Mouse (Mus musculus): Measurements from ENCODE around the gene Fat3. TPM values are rescaled to one million over a fixed set of nuclear protein-coding genes. Genes with fewer than 3 reads are reported as not detected.

The Fat3 gene
- polyA plus RNA-seq, 1 experiment from 2014 or later: 1.8 TPM

GRCm38 (mm10) chr9:16307789-16308188, 193.3 kb downstream of the Fat3 start:
- H3K9ac ChIP-seq (ENCODE audit: low read length): no peak overlapping the region
- ATAC-seq (ENCODE audit: insufficient number of reproducible peaks, insufficient read depth, low FRiP score, low read depth): no peak
- H3K27me3 ChIP-seq (ENCODE audit: control insufficient read depth, insufficient read depth, low read length): no peaks in the 10 kb centered on the region
- H3K36me3 ChIP-seq (ENCODE audit: control insufficient read depth, insufficient read depth, low read length): no peaks in the 10 kb centered on the region
- no peaks in the 10 kb centered on the region for H3K9me3 ChIP-seq (ENCODE audit: control insufficient read depth, low read length)
- peaks cover 8 to 23% of the 10 kb centered on the region in 2 experiments for H3K4me1 ChIP-seq (ENCODE audit: control insufficient read depth in 2 of 2, insufficient read depth in 2 of 2, low read length in 2 of 2)
- H3K4me3 ChIP-seq (ENCODE audit: control insufficient read depth in 1 of 2, insufficient read depth in 1 of 2, low read depth in 1 of 2, low read length in 2 of 2): no peak overlapping the region
- WGBS: 94% methylated on average over 1 of the region's 1 CpGs
- H3K4me2 ChIP-seq (ENCODE audit: low read length): no peak overlapping the region
- H3K27ac ChIP-seq (replicated peaks in 1 of 2; ENCODE audit: control insufficient read depth in 1 of 2, insufficient read depth in 1 of 2, low read depth in 2 of 2, low read length in 2 of 2): no peak overlapping the region

- H3K36me3 ChIP-seq (ENCODE audit: control insufficient read depth, insufficient read depth, low read length): no peaks in the 10 kb centered on the region
- no peak overlapping the region for H3K27ac ChIP-seq (replicated peaks in 1 of 2; ENCODE audit: control insufficient read depth in 1 of 2, insufficient read depth in 1 of 2, low read depth in 2 of 2, low read length in 2 of 2)
- H3K27me3 ChIP-seq (ENCODE audit: control insufficient read depth, insufficient read depth, low read length): no peaks in the 10 kb centered on the region
- ATAC-seq (ENCODE audit: insufficient number of reproducible peaks, insufficient read depth, low FRiP score, low read depth): no peak
- H3K4me2 ChIP-seq (ENCODE audit: low read length): no peak overlapping the region
- H3K9me3 ChIP-seq (ENCODE audit: control insufficient read depth, low read length): no peaks in the 10 kb centered on the region
- H3K4me1 ChIP-seq (ENCODE audit: control insufficient read depth in 2 of 2, insufficient read depth in 2 of 2, low read length in 2 of 2): peaks cover 5 to 24% of the 10 kb centered on the region in 2 experiments
- no peak overlapping the region for H3K9ac ChIP-seq (ENCODE audit: low read length)
- H3K4me3 ChIP-seq (ENCODE audit: control insufficient read depth in 1 of 2, insufficient read depth in 1 of 2, low read depth in 1 of 2, low read length in 2 of 2): no peak overlapping the region
Measured at GRCm38 (mm10) chr9:16306222-16306621, 194.9 kb downstream of the Fat3 start.

DNA sequence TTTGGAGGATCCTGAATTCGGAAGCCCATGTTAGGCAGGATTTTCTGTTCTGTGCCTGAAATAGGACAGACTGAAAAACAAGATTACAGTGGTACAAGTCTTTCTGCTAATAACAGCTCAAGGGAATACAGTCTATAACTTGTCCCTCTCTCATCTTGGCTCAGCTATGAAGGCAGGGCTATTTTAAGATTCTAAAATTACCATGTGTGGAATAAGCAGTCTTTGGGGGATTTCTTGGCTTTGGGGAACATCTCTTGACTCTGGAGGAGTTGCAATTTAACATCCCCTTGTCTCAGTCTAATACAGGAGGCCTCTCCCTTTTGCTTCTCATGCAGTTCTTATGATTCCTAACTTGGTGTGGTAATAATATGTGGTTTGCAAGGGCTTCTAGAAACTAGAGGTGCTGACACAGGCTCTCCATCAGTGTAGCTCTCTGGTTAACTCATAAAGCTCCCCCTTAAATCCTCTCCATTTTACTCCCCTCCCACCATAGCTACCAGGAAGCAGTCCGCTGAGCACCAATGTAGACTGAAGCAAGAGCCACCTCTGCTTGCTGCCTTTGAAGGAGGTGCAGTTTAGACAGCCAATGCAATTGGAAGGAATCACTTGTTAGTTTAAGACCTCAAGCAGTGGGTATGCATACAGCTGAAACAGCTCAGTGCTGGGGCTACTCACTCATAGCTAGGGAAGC, 195.5 kb downstream of the Fat3 start:
- H3K4me2 ChIP-seq (ENCODE audit: low read length): no peak overlapping the region
- ATAC-seq (ENCODE audit: insufficient number of reproducible peaks, insufficient read depth, low FRiP score, low read depth): no peak
- H3K36me3 ChIP-seq (ENCODE audit: control insufficient read depth, insufficient read depth, low read length): no peaks in the 10 kb centered on the region
- H3K9me3 ChIP-seq (ENCODE audit: control insufficient read depth, low read length): no peaks in the 10 kb centered on the region
- H3K9ac ChIP-seq (ENCODE audit: low read length): no peak overlapping the region
- H3K4me1 ChIP-seq (ENCODE audit: control insufficient read depth in 2 of 2, insufficient read depth in 2 of 2, low read length in 2 of 2): peaks cover 5 to 24% of the 10 kb centered on the region in 2 experiments
- no peaks in the 10 kb centered on the region for H3K27me3 ChIP-seq (ENCODE audit: control insufficient read depth, insufficient read depth, low read length)
- H3K27ac ChIP-seq (replicated peaks in 1 of 2; ENCODE audit: control insufficient read depth in 1 of 2, insufficient read depth in 1 of 2, low read depth in 2 of 2, low read length in 2 of 2): no peak overlapping the region
- H3K4me3 ChIP-seq (ENCODE audit: control insufficient read depth in 1 of 2, insufficient read depth in 1 of 2, low read depth in 1 of 2, low read length in 2 of 2): no peak overlapping the region
- WGBS: 69% methylated on average over 2 of the region's 2 CpGs

DNA sequence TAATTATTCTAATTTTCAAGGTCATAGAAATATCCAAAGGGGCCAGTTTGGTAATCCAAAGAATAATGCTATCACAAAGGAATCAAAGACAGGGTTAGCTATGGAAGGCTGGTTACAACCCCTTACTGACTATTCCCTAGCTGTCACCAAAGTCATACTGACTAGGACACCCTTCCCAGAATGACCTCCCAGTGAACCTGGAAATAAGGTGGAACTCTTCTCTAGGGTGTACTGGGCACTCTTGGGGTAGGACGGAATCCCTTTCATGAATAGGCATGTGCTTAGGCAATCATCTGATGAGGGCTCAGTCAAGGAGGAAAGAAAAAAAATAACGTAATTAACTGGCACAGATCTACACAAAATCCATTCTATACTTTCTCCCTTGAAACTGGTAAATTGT, 196.1 kb downstream of the Fat3 start:
- 54% methylated on average over 2 of the region's 2 CpGs for WGBS
- Histone ChIP-seq H3K4me1 (ENCODE audit: control insufficient read depth in 2 of 2, insufficient read depth in 2 of 2, low read length in 2 of 2) (peaks cover 5 to 20% of the 10 kb centered on the region in 2 experiments), H3K27ac (replicated peaks in 1 of 2; ENCODE audit: control insufficient read depth in 1 of 2, insufficient read depth in 1 of 2, low read depth in 2 of 2, low read length in 2 of 2) (no peak overlapping the region), H3K9me3 (ENCODE audit: control insufficient read depth, low read length) (no peaks in the 10 kb centered on the region), H3K9ac (ENCODE audit: low read length) (no peak overlapping the region), H3K4me2 (ENCODE audit: low read length) (no peak overlapping the region), H3K36me3 (ENCODE audit: control insufficient read depth, insufficient read depth, low read length) (no peaks in the 10 kb centered on the region), H3K27me3 (ENCODE audit: control insufficient read depth, insufficient read depth, low read length) (no peaks in the 10 kb centered on the region), H3K4me3 (ENCODE audit: control insufficient read depth in 1 of 2, insufficient read depth in 1 of 2, low read depth in 1 of 2, low read length in 2 of 2) (no peak overlapping the region)
- no peak for ATAC-seq (ENCODE audit: insufficient number of reproducible peaks, insufficient read depth, low FRiP score, low read depth)

DNA sequence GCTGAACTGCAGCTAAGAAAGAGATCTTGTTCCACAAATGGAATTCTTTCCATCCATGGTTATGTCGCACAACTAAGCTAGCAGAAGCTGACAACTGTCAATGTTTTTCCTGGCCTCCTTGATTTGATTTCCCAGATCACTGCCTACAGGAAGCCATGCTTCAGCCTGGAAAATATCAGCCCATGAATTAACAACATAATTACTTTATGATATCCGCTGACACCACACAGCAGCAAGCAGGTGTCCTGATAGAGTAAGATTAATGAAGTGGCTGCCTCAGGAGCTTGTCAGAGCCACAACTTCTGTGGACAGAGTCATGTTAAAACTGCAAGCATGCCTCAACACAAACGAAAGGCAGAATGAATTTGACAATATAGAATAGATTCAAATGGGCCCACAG, 198.6 kb downstream of the Fat3 start:
- WGBS: 16% methylated on average over 3 of the region's 3 CpGs
- Histone ChIP-seq H3K36me3 (ENCODE audit: control insufficient read depth, insufficient read depth, low read length) (no peaks in the 10 kb centered on the region), H3K9ac (ENCODE audit: low read length) (no peak overlapping the region), H3K27ac (replicated peaks in 1 of 2; ENCODE audit: control insufficient read depth in 1 of 2, insufficient read depth in 1 of 2, low read depth in 2 of 2, low read length in 2 of 2) (no peak overlapping the region; a peak in 1 of 4 replicates), H3K4me3 (ENCODE audit: control insufficient read depth in 1 of 2, insufficient read depth in 1 of 2, low read depth in 1 of 2, low read length in 2 of 2) (no peak overlapping the region), H3K4me1 (ENCODE audit: control insufficient read depth in 2 of 2, insufficient read depth in 2 of 2, low read length in 2 of 2) (peaks cover 5 to 20% of the 10 kb centered on the region in 2 experiments), H3K9me3 (ENCODE audit: control insufficient read depth, low read length) (no peaks in the 10 kb centered on the region), H3K4me2 (ENCODE audit: low read length) (no peak overlapping the region), H3K27me3 (ENCODE audit: control insufficient read depth, insufficient read depth, low read length) (no peaks in the 10 kb centered on the region)
- no peak for ATAC-seq (ENCODE audit: insufficient number of reproducible peaks, insufficient read depth, low FRiP score, low read depth)

- H3K4me3 ChIP-seq (ENCODE audit: control insufficient read depth in 1 of 2, insufficient read depth in 1 of 2, low read depth in 1 of 2, low read length in 2 of 2): no peak overlapping the region
- ATAC-seq (ENCODE audit: insufficient number of reproducible peaks, insufficient read depth, low FRiP score, low read depth): no peak
- no peak overlapping the region for H3K4me2 ChIP-seq (ENCODE audit: low read length)
- no peaks in the 10 kb centered on the region for H3K27me3 ChIP-seq (ENCODE audit: control insufficient read depth, insufficient read depth, low read length)
- H3K9me3 ChIP-seq (ENCODE audit: control insufficient read depth, low read length): no peaks in the 10 kb centered on the region
- H3K4me1 ChIP-seq (ENCODE audit: control insufficient read depth in 2 of 2, insufficient read depth in 2 of 2, low read length in 2 of 2): peaks cover 0 to 9% of the 10 kb centered on the region in 2 experiments; a peak in 3 of 4 replicates
- H3K9ac ChIP-seq (ENCODE audit: low read length): no peak overlapping the region
- H3K36me3 ChIP-seq (ENCODE audit: control insufficient read depth, insufficient read depth, low read length): no peaks in the 10 kb centered on the region
- no peak overlapping the region for H3K27ac ChIP-seq (replicated peaks in 1 of 2; ENCODE audit: control insufficient read depth in 1 of 2, insufficient read depth in 1 of 2, low read depth in 2 of 2, low read length in 2 of 2)
- 45% methylated on average over 3 of the region's 3 CpGs for WGBS
Measured at GRCm38 (mm10) chr9:16297935-16298334, 203.2 kb downstream of the Fat3 start.

DNA sequence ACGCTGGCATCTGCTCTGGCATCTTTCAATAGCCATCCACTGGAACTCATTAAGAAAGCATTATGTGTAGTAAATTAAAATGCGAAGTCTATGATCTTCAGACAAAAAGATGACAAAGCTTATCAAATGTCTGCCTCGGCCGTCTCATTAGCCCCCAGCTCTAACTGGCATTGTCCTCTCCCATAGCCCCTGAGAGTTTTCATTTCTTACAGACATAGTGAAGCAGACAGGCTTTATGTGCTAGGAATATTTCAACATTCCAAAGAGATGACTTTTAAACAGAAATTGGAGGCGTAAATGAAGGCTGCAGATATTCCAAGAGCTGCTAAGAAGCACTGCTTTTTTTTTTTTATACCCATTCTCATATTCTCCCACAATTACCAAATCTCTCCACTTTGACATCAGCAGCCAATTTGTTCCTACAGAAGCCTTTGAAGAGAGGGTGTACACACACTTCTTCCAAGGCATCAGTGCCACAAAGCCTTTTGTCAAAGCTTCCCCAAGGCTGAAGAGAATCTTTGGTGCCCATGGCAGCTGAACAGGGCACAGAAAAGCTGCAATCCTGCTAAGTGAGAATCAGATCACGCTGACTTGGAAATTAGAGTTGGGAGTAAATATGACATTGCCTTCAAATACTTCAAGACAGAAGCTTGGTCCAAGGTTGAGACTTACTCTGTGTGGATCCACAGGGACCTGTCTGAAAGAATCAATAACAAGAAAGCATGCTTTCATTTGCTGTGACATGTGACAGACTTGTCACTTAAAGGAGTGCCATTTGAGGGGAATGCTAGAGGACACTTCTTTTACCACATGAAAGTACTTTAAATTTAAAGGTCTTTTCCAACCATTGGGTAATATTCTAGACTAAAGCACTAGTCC, 206.9 kb downstream of the Fat3 start:
- Histone ChIP-seq H3K9ac (ENCODE audit: low read length) (no peak overlapping the region), H3K4me1 (ENCODE audit: control insufficient read depth in 2 of 2, insufficient read depth in 2 of 2, low read length in 2 of 2) (no peaks in the 10 kb centered on the region; a peak in 1 of 4 replicates), H3K9me3 (ENCODE audit: control insufficient read depth, low read length) (no peaks in the 10 kb centered on the region), H3K27ac (replicated peaks in 1 of 2; ENCODE audit: control insufficient read depth in 1 of 2, insufficient read depth in 1 of 2, low read depth in 2 of 2, low read length in 2 of 2) (no peak overlapping the region), H3K4me2 (ENCODE audit: low read length) (no peak overlapping the region), H3K27me3 (ENCODE audit: control insufficient read depth, insufficient read depth, low read length) (no peaks in the 10 kb centered on the region), H3K4me3 (ENCODE audit: control insufficient read depth in 1 of 2, insufficient read depth in 1 of 2, low read depth in 1 of 2, low read length in 2 of 2) (no peak overlapping the region), H3K36me3 (ENCODE audit: control insufficient read depth, insufficient read depth, low read length) (no peaks in the 10 kb centered on the region)
- WGBS: 78% methylated on average over 6 of the region's 6 CpGs
- no peak for ATAC-seq (ENCODE audit: insufficient number of reproducible peaks, insufficient read depth, low FRiP score, low read depth)
